Mouse (Mus musculus) common myeloid progenitor, adult 5-6 weeks (primary cell): ENCODE measurements at regions not wholly inside any gene's neighbourhood (a gene's known extent, or its start where the extent isn't known, plus 50 kb on each side); places are given as distances from the start of the nearest gene placed in this dataset.

Experiments used
- ATAC-seq: replicated peaks from 2 replicates; pipeline ENCODE4 v1.8.0; 2016; ENCODE audit warnings: low read depth, mild to moderate bottlenecking, moderate TSS enrichment, inconsistent platforms; ENCODE audit not compliant: poor library complexity, severe bottlenecking

DNA sequence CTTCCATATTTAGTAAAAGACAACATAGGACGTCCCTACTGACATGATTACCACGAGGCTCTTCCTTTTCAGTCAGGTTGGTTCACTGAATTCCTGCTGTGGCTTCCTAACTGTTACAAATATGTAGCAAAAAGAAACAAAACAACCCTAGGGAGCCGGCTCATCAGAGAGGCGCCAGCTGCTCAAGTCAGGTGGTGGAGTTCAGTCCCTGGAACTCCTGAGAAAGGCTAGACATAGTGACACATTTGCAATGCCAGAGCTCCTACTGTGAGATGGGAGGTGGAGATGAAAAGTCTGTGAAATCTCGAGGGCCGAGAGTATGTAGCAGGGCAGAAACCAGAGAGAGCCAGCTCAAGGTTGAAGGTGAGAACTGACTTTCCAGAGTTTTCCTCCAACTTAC lies 70.8 kb upstream of the Thpo start:
- ATAC-seq = no peak

DNA sequence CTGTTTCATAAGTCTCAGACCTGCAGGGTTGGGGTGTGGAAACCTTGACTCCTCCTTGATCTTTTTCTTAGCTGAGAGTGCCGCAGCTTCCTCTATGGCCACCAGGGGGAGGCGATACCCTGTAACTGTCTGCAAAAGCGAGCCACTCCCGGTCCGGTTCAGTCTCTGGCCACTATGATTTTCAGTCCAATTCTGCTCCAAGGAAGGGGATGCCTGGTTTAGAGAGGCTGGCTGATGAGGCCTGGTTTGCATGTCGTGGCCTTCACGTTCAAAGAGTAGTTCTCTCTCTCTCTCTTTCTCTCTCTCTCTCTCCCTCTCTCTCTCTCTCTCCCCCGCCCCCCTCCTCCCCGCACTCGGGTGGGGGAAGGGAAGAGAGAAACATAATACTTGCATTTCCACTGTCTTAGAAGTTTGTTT lies 70.3 kb upstream of the Thpo start:
- peak; percentile 95 for ATAC-seq

DNA sequence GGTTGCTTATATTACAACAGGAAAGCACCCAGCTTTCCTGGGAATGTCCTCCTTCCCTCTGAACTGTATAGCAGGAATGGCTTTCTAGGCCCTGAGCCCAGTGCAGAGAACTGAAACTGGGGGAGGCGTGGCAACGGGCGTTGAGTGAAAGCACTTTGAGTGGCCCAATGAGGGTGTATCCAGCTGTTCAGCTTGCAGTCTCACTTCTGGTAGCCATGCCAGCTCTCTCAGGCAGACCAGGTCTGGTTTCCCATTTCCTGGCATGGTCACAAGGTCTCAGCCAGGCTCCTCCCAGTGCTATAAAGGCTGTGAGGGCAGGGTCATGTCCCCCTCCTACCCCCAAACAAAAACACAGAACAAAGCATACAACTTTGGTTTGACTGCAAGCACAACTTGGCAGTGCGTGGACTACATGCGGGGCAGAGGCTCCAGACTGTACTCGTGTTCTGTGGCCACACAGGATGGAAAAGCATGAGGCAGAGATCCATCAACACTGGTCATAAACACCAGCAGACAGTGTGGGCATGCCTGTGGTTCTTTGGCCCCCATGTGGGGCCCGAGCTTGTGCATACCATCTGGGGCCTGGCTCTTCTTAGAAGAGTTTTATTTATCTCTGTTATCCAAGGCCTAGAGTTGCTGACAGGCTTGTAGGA lies 69.1 kb upstream of the Thpo start:
- peak; percentile 40 for ATAC-seq

DNA sequence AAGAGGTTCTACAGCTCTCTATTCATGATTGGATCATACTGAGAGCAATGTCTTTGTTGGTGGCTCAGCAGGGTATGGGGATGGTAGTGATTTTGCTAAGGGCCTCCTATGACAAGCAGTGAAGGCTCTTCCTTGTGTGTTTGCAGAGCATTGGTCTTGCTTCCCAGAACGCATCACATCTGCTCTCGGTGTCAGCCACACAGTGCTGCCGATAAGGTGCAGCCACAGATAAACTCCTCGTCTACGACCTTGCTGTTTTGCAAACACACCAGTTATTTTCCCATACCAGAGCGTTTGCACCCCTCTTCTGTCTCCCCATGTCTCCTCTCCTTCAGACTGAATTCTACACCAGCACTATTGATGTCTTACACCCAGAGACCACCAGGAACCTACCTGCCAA lies 68.4 kb upstream of the Thpo start:
- ATAC-seq = no peak

DNA sequence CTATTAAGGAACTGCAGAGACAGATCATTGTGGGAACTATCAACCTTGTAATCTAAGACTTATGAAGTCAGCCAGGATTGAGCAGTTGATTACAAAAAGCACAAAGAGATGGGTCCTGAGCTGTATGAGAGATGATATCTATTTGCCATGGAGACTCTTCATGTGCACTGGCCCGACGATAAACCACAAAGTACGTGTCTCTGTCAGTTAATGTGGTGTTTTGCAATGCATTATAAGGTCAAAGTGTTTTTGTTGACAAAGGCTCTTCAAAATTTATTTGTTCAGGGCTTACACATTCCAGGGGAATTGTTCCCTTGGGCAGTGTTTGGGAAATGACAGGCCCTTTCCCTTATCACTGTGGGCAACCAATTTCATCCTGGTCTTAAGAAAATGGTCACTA lies 65.7 kb upstream of the Thpo start:
- ATAC-seq = no peak

DNA sequence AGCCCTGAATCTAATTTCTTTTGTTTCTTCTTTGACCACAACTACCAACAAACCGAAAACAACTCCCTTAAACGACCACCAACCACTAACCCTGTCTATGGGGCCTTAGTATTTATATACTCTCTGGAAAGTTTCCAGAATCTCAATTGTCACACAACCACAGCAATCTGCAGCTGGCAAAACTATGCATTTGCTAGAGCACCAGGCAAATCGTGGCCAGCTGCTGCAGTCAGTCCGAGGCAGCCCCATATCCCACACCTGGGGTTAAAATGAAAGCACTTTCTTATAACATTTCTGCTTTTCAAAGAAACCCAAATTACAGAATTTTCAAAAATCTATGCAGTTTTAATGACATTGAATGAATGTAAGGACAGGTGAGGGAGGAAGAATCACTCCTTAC lies 63.8 kb upstream of the Thpo start:
- no peak for ATAC-seq

DNA sequence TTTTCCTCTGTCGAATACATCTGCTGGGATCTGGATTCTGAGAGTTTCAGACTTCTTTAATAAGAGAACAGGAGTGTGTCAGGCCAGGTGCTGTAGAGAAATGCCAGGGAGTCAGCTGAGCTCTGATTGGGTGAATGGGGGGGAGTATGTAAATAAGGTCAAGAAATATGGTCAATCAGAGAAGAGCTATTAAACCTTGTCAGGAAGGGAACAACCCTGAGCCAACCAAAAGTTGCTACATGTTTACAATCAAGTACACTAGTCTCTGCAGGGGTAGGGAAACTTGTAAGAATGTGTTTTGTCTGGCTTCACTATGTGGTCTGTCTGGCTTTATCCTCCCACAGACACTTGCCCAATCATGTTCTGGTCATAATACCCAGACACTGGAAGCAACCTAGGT lies 60.4 kb upstream of the Thpo start:
- ATAC-seq = no peak
